Mouse (Mus musculus): ENCODE data around the gene Gm45785.

- TF ChIP-seq CTCF (IDR thresholded peaks at IDR 0.05; ENCODE audit: borderline replicate concordance, insufficient read depth, low read length) (no peak), POLR2A (IDR thresholded peaks at IDR 0.05; ENCODE audit: low read depth, low read length) (no peak)
These were observed 41.7 kb upstream of the Gm45785 start for GRCm38 (mm10) chr7:140897863-140898262.
